Mouse (Mus musculus) G1E (cell line): ENCODE data around the gene Thrap3. TPM values are rescaled to one million over a fixed set of nuclear protein-coding genes. Genes with fewer than 3 reads are reported as not detected.
"Not testable (repeated sequence)": the region's sequence is repeated elsewhere in the genome, so short reads cannot be mapped to it uniquely, and the experiment has no call there.

ENCODE experiments used
- ATAC-seq: 2 replicates; pipeline ENCODE4 v1.8.0; 2016; ENCODE audit warnings: mild to moderate bottlenecking; ENCODE audit not compliant: insufficient number of reproducible peaks, poor library complexity, low FRiP score, severe bottlenecking; ENCODE audit errors: extremely low read depth
- DNase-seq: peaks from one replicate; pipeline ENCODE4 v3.0.0; 2012; ENCODE audit warnings: low spot score
- H3K27me3 ChIP-seq: 2 replicates; pipeline ENCODE4 v1.6.1; 2012; ENCODE audit warnings: mild to moderate bottlenecking, low read length, inconsistent platforms; ENCODE audit not compliant: insufficient read depth
- H3K36me3 ChIP-seq: replicated peaks from 2 replicates; pipeline ENCODE3; 2012; ENCODE audit warnings: mild to moderate bottlenecking, inconsistent platforms
- H3K4me1 ChIP-seq: 2 replicates; pipeline ENCODE4 v1.6.1; 2012; ENCODE audit warnings: low read depth, low read length, inconsistent platforms, mixed read lengths; ENCODE audit not compliant: insufficient read depth
- H3K4me3 ChIP-seq: 2 replicates; pipeline ENCODE4 v1.5.1; 2012; ENCODE audit warnings: low read depth, mild to moderate bottlenecking, inconsistent platforms, low read length, moderate library complexity, mixed read lengths
- H3K9me3 ChIP-seq: replicated peaks from 2 replicates; pipeline ENCODE4 v1.6.1; 2012; ENCODE audit warnings: inconsistent platforms
- CTCF ChIP-seq: IDR thresholded peaks from 2 replicates; pipeline ENCODE4 v1.5.1; 2012; ENCODE audit warnings: low read depth, low read length, inconsistent platforms, mixed read lengths
- GATA1 ChIP-seq: IDR thresholded peaks from 2 replicates; pipeline ENCODE4 v1.6.1; 2012; ENCODE audit warnings: borderline replicate concordance, low read length, inconsistent platforms, mixed read lengths
- GATA2 ChIP-seq: IDR thresholded peaks from 2 replicates; pipeline ENCODE4 v1.6.1; 2012; ENCODE audit warnings: low read depth, low read length, inconsistent platforms, borderline replicate concordance
- POLR2AphosphoS5 ChIP-seq: IDR thresholded peaks from 2 replicates; pipeline ENCODE4 v1.6.1; 2012; ENCODE audit warnings: low read depth, low read length, inconsistent platforms; ENCODE audit not compliant: insufficient replicate concordance
- TAL1 ChIP-seq: conservative IDR thresholded peaks from 2 replicates; pipeline ENCODE4 v1.6.1; 2012; ENCODE audit warnings: low read depth, low read length, inconsistent platforms, mixed read lengths
- polyA plus RNA-seq: library from polyadenylated mRNA; stranded (reverse); fragments of >175 nt; gene quantifications from 2 replicates; pipeline ENCODE4 v1.2.3, GENCODE M21; 2012
- total RNA-seq, 2 experiments: library from RNA; stranded (forward) in 1 of 2; stranded (reverse) in 1 of 2; fragments of 200-1000 nt in 1 of 2; fragments of >200 nt in 1 of 2; fragmentation: Nextera tagmentation in 1 of 2; gene quantifications; 2 replicates each; pipeline ENCODE4 v1.2.3; 2014 to 2017

Gene Thrap3
- total and polyA plus RNA-seq, 3 experiments: 209 to 356 (median 305) TPM

DNA sequence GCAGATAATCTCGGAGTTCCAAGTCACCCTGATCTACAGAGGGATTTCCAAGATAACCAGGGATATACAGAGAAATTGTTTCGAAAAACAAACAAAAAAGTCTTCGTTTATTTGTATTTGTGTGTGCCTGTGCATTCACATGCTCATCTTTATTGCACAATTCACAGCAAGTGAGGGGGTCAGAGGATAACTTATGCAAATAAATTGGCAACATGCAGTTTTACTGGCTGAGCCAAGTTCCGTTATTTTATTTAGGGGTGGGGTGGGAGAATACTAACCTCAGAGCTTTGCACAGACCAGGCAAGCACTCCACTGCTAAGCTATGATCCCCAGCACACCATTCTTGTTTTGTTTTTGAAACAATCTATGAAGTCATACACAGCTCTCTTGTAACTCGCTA lies 28.8 kb downstream of the Thrap3 start:
- Histone ChIP-seq H3K4me3 (no peak overlapping the region), H3K4me1 (peaks cover 16% of the 10 kb centered on the region), H3K36me3 (peaks cover 95% of the 10 kb centered on the region), H3K9me3 (no peaks in the 10 kb centered on the region), H3K27me3 (no peaks in the 10 kb centered on the region)
- TF ChIP-seq CTCF (no peak), TAL1 (no peak), POLR2AphosphoS5 (no peak), GATA1 (no peak), GATA2 (no peak)
- ATAC-seq (no peak), DNase-seq (no peak)

DNA sequence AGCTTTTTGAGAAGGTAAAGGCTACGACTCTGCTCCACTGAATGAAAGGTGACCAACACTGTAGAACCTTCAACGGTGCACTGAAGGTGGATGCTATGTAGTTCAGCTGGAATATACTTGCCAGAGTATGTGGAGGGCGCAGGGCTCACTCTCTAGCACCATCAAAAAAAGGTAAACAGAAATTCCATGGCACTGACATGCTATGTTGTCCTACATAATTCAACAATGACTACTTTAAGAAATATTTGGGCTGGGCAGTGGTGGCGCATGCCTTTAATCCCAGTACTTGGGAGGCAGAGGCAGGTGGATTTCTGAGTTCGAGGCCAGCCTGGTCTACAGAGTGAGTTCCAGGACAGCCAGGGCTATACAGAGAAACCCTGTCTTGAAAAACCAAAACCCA lies 31.8 kb downstream of the Thrap3 start:
- not testable (repeated sequence) for H3K27me3 ChIP-seq, H3K4me3 ChIP-seq, H3K9me3 ChIP-seq, ATAC-seq, DNase-seq
- H3K36me3 ChIP-seq: peaks cover 100% of the 10 kb centered on the region
- peaks cover 28% of the 10 kb centered on the region for H3K4me1 ChIP-seq

DNA sequence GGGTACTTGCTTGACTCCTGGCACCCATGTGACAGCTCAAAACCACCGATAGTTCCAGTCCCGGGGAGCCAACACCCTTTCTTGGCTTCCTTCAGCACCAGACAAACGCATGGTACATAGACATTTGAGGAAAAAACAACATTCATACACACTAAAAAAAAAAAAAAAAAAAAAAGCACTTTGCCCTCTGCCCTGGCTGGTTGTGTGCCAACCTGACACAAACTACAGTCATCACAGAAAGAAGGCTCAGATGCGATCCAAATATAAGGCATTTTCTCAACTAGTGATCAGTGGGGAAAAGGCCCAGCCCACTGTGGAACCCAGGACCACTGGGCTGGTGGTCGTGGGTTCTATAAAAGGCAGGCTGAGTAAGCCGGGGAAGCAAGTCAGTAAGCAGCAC lies 33.7 kb downstream of the Thrap3 start:
- no peak overlapping the region for H3K4me3 ChIP-seq
- no peaks in the 10 kb centered on the region for H3K9me3 ChIP-seq
- DNase-seq: no peak
- peaks cover 89% of the 10 kb centered on the region for H3K36me3 ChIP-seq
- TF ChIP-seq POLR2AphosphoS5: no peak
- no peak for TF ChIP-seq TAL1
- no peak for TF ChIP-seq GATA2
- no peak for TF ChIP-seq GATA1
- no peak for TF ChIP-seq CTCF
- H3K27me3 ChIP-seq: no peaks in the 10 kb centered on the region
- no peak for ATAC-seq
- peaks cover 27% of the 10 kb centered on the region for H3K4me1 ChIP-seq

DNA sequence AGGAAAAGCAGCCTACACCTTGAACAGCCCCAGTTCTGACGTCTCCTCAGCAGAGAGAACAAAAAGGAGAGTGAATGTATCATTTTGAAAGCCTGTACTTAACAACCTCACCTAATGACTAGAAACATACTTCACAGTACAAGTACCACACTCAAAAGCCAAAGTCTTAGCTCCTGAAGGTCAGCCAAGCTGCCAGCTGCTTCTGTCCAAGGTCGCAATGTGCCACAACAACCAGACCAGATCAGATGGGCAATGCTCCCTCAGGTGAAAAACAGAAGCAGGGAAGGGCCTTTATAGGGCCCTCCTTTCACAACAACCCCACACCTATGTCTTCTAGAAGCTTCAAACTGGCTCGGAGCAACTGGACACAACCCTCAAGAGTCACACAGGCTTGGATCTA lies 36.5 kb downstream of the Thrap3 start:
- Histone ChIP-seq H3K4me1 (peaks cover 44% of the 10 kb centered on the region), H3K4me3 (no peak overlapping the region), H3K36me3 (peaks cover 70% of the 10 kb centered on the region), H3K9me3 (no peaks in the 10 kb centered on the region), H3K27me3 (no peaks in the 10 kb centered on the region)
- ATAC-seq: no peak
- no peak for TF ChIP-seq GATA1
- no peak for DNase-seq

DNA sequence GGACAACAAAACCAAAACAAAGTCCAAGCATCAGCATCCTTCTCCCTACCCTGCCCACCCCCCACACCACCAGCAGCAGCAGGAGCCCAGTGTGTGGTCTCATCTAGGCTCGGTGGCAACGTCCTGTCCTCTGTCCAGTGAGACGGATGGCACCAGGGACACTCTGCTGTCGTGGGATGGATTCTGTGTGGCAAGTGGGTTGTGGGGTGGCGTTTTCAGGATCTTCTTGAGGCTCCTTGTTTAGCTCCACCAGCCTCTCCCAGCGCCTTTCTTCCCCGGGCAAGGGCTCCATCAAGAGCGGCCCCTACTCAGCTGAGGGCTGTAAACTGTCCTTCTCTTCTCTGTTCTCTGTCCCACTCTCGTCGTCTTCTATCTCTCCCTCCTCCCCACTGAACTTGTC lies 37.5 kb downstream of the Thrap3 start:
- H3K4me3 ChIP-seq, ATAC-seq, H3K9me3 ChIP-seq, H3K27me3 ChIP-seq, DNase-seq: not testable (repeated sequence)
- Histone ChIP-seq H3K36me3 (peaks cover 60% of the 10 kb centered on the region), H3K4me1 (peaks cover 49% of the 10 kb centered on the region)

DNA sequence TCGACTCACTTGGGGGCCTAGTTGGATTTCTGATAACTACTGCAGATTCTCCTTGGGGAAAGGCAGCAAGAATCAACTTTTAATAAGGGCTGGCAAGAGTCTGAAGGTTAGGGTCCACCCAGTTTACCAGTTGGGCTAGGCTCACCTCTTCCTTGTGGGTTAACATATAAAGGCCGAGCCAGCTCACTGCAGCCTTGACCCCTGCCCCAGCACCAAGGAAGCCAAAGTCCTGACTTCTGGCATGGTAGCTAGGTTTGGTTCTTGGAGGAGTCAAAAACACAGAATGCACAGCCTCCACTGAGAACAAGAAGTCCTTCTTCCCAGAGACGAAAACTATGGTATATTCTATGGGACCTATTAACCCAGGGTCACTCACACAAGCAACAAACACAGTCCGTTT lies 38.9 kb downstream of the Thrap3 start:
- Histone ChIP-seq H3K27me3 (no peaks in the 10 kb centered on the region), H3K4me3 (no peak overlapping the region; the same call in 1 of the 2 replicates), H3K4me1 (peaks cover 47% of the 10 kb centered on the region), H3K36me3 (peaks cover 46% of the 10 kb centered on the region), H3K9me3 (no peaks in the 10 kb centered on the region)
- ATAC-seq (no peak), DNase-seq (peak; percentile 47)
- TF ChIP-seq POLR2AphosphoS5: no peak
- no peak for TF ChIP-seq CTCF
- no peak for TF ChIP-seq GATA1
- no peak for TF ChIP-seq GATA2
- TF ChIP-seq TAL1: no peak

DNA sequence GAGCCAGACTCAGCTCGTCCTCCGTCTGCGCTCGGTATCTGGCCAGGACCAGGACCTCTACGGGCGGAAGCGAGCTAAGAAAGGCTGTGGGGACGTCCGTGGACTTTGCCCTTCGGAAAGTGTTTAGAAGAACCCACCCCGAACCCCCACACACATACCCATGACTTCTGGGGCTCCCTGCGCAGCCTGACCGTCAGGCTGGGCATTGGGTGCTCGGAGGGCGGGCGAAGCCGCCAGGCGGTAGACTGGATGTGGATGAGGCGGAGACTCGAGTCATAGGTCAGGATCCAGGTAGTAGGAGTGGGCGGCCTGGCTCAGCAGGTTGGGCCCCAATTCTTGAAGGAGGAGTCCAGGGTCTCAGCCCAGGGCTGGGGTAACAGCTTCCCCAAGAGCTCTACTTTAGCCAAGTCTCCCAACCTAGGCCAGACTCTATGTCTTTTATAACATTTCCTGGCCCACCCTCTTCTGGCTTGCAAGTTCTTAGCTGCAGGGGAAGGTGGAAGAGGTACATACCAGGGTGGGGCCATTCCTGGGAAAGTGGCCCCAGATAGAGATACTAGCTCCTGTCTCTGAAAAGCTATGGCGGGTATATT lies 39.4 kb downstream of the Thrap3 start, which contains the start of gene Sh3d21:
Gene Sh3d21 (minus strand): TSS at position 425 of the 593 bp plus-strand sequence.
- Histone ChIP-seq H3K27me3 (no peaks in the 10 kb centered on the region), H3K9me3 (no peaks in the 10 kb centered on the region), H3K4me3 (peak within 1 kb of the TSS; percentile 75), H3K36me3 (peaks cover 40% of the 10 kb centered on the region), H3K4me1 (peaks cover 48% of the 10 kb centered on the region)
- peak; percentile 23; the same call in 1 of the 2 replicates for ATAC-seq
- DNase-seq: peak; percentile 68
- TF ChIP-seq CTCF (no peak), POLR2AphosphoS5 (no peak), GATA2 (no peak), TAL1 (no peak), GATA1 (no peak)
